Mouse (Mus musculus) heart, embryonic 12.5 days (tissue): ENCODE results near the gene Hist1h3f. TPM values are rescaled to one million over a fixed set of nuclear protein-coding genes. Genes with fewer than 3 reads are reported as not detected.
"Not testable (repeated sequence)": the region's sequence is repeated elsewhere in the genome, so short reads cannot be mapped to it uniquely, and the experiment has no call there.

Source experiments
- ATAC-seq: fragments of 200-750 bp; cut with Nextera tagmentation; 2 replicates; pipeline ENCODE4 v1.8.0; 2017; ENCODE audit warnings: moderate TSS enrichment, moderate library complexity; ENCODE audit not compliant: insufficient number of reproducible peaks, low FRiP score
- H3K27ac ChIP-seq: fragments of 300-500 bp; sonication (generic); 2 replicates; pipeline ENCODE4 v1.5.1; 2016; ENCODE audit warnings: mild to moderate bottlenecking, moderate library complexity; ENCODE audit not compliant: poor library complexity, severe bottlenecking
- H3K27me3 ChIP-seq: fragments of 300-500 bp; sonication (generic); replicated peaks from 2 replicates; pipeline ENCODE4 v1.6.1; 2016; ENCODE audit warnings: mild to moderate bottlenecking, moderate library complexity
- H3K36me3 ChIP-seq: fragments of 300-500 bp; sonication (generic); 2 replicates; pipeline ENCODE4 v1.6.1; 2016; ENCODE audit warnings: mild to moderate bottlenecking, moderate library complexity
- H3K4me1 ChIP-seq: fragments of 300-500 bp; sonication (generic); replicated peaks from 2 replicates; pipeline ENCODE4 v1.6.1; 2016; ENCODE audit warnings: mild to moderate bottlenecking
- H3K4me2 ChIP-seq: fragments of 300-500 bp; sonication (generic); 2 replicates; pipeline ENCODE4 v1.6.1; 2016; ENCODE audit warnings: mild to moderate bottlenecking, moderate library complexity
- H3K4me3 ChIP-seq: fragments of 300-500 bp; sonication (generic); 2 replicates; pipeline ENCODE4 v1.5.1; 2016; ENCODE audit warnings: mild to moderate bottlenecking
- H3K9ac ChIP-seq: fragments of 300-500 bp; sonication (generic); 2 replicates; pipeline ENCODE4 v1.6.1; 2016; ENCODE audit warnings: mild to moderate bottlenecking, moderate library complexity
- H3K9me3 ChIP-seq: fragments of 300-500 bp; sonication (generic); replicated peaks from 2 replicates; pipeline ENCODE4 v1.6.1; 2016; ENCODE audit warnings: mild to moderate bottlenecking, moderate library complexity
- WGBS: fragments of 180-500 bp; shearing (Covaris S2); methylation state at CpG from one replicate; pipeline ENCODE4 v1.1.7; 2016; 5-methylcytosine and 5-hydroxymethylcytosine counted together
- polyA plus RNA-seq: library from polyadenylated mRNA; unstranded; fragments of >200 nt; fragmentation: Nextera tagmentation; extraction: Ambion mirVana; gene quantifications from 2 replicates; pipeline ENCODE4 v1.2.1, GENCODE M21; 2016

Gene Hist1h3f
- polyA plus RNA-seq, 1 experiment from 2014 or later = 0.32 TPM

DNA sequence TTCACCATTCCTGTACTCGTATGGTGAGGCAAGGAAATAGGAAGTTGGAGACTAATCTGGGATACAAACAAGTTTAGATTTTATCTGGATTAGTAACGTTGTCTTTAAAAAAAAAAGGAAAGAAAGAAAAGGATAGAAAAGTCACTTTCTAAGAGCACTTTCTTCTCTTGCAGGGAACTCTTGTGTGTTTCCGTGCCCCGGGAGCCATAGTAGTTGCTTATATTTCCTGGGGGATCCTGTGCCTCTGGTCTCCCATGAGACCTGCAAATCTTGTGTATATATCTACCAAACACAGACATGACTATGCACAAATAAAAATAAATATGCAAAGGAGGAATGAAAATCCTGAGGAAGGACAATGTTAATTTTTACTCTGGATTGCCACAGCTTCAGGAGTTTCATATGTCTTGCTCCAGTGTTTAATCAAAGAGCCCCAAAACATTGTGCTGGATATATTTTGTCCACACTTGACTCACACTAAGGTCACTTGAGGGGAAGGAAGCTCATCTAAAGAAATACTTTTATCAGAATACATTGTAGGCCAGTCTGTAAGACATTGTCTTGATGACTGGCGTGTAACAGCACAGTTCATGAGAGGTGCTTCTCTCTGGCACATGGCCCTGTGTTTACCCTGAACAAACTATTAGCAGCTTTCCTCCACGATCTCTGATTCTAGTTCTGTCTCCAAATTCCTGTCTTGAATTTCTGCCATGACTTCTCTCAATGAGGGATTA lies 33.2 kb downstream of the Hist1h3f start:
- WGBS = 58% methylated on average over 6 of the region's 6 CpGs
- ATAC-seq = no peak
- Histone ChIP-seq H3K9me3 (no peaks in the 10 kb centered on the region), H3K27ac (peak overlapping the region; percentile 82), H3K27me3 (no peaks in the 10 kb centered on the region), H3K4me3 (peak overlapping the region; percentile 57), H3K36me3 (no peaks in the 10 kb centered on the region), H3K4me1 (peaks cover 20% of the 10 kb centered on the region), H3K4me2 (peak overlapping the region; percentile 85), H3K9ac (peak overlapping the region; percentile 89)

- peaks cover 24% of the 10 kb centered on the region for H3K4me1 ChIP-seq
- no peak overlapping the region for H3K9ac ChIP-seq
- H3K4me2 ChIP-seq = no peak overlapping the region
- H3K27ac ChIP-seq = no peak overlapping the region
- no peaks in the 10 kb centered on the region for H3K36me3 ChIP-seq
- 87% methylated on average over 1 of the region's 1 CpGs for WGBS
- ATAC-seq = no peak
- H3K4me3 ChIP-seq = no peak overlapping the region
- no peaks in the 10 kb centered on the region for H3K27me3 ChIP-seq
- H3K9me3 ChIP-seq = no peaks in the 10 kb centered on the region
Observed at GRCm38 (mm10) chr13:23577835-23578234, 34.0 kb downstream of the Hist1h3f start.

DNA sequence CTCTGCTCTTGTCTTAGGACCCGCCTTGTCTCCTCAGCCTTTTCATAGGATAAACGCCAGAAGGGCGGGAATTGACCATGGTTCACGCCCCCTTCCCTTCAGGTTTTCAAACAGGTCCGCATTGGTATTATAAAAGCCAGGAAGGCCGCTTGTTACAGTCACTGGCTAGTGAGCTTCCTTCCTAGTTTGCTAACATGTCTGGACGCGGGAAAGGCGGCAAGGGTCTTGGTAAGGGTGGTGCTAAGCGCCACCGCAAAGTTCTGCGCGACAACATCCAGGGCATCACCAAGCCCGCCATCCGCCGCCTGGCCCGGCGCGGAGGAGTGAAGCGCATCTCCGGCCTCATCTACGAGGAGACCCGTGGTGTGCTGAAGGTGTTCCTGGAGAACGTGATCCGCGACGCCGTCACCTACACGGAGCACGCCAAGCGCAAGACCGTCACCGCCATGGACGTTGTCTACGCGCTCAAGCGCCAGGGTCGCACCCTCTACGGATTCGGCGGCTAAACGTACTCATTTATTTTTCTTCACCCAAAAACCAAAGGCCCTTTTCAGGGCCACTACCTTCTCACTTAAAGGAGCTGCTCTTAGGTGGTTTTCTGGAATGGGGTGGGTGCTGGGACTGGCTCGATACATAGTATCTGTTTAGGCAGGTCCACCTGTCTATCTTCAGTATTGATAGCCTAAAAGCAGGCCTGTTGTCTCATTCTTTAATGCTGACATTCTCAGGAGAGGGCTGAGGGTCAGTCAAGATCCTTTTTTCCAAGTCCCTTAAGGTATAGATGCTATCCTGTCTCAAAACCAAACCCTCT lies 37.8 kb downstream of the Hist1h3f start, which contains the start of gene Hist1h4d:
Hist1h4d (plus strand) TSS at position 191 of the 811 bp plus-strand sequence.
- WGBS = under 1% methylated on average over 43 of the region's 43 CpGs
- H3K4me3 ChIP-seq = peak within 1 kb of the TSS; percentile 45
- peak; percentile 88 for ATAC-seq
- no peaks in the 10 kb centered on the region for H3K27me3 ChIP-seq
- H3K4me2 ChIP-seq = peak within 1 kb of the TSS; percentile 71
- peak within 1 kb of the TSS; percentile 65 for H3K27ac ChIP-seq
- peaks cover 24% of the 10 kb centered on the region for H3K4me1 ChIP-seq
- no peaks in the 10 kb centered on the region for H3K9me3 ChIP-seq
- H3K9ac ChIP-seq = peak within 1 kb of the TSS; percentile 69
- no peaks in the 10 kb centered on the region for H3K36me3 ChIP-seq

GRCm38 (mm10) chr13:23582219-23583056 lies 38.6 kb downstream of the Hist1h3f start:
- ATAC-seq = no peak
- peak overlapping the region; percentile 69 for H3K9ac ChIP-seq
- no peaks in the 10 kb centered on the region for H3K9me3 ChIP-seq
- peak overlapping the region; percentile 45 for H3K4me3 ChIP-seq
- H3K4me1 ChIP-seq = peaks cover 19% of the 10 kb centered on the region
- peak overlapping the region; percentile 71 for H3K4me2 ChIP-seq
- no peaks in the 10 kb centered on the region for H3K36me3 ChIP-seq
- 12% methylated on average over 6 of the region's 6 CpGs for WGBS
- no peaks in the 10 kb centered on the region for H3K27me3 ChIP-seq
- peak overlapping the region; percentile 65 for H3K27ac ChIP-seq

DNA sequence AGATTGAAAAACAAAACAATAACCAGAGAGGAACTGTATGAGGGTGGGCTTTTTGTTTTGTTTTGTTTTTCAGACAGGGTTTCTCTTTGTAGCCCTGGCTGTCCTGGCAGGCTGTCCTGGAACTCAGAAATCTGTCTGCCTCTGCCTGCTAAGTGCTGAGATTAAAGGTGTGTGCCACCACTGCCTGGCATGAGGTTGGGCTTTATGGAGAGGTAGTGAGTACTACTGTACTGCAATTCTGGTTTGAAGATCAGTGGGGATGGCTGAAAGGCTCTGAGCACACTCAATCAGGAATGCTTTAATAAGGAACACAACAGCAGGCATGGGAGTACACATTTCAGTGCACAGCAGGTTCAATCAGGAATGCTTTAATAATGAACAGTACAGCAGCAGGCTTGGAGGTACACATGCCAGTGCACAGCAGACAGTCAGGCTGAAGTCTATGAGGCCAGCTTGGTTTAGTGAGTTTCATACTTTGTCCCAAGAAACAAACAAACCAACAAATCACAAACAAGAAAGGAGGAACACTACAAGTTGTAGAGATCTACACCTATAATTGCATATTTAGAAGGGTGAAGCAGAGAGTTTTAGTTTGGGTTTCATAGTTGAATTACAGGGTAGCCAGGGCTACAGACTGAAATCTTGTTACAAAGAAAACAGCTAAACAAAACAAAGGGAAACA lies 39.7 kb downstream of the Hist1h3f start:
- 0 out of 2 replicates have a peak overlapping the region, but pooled peaks have one; percentile 12 for H3K9ac ChIP-seq
- ATAC-seq = no peak
- H3K4me3 ChIP-seq = 0 out of 2 replicates have a peak overlapping the region, but pooled peaks have one; percentile 9
- peaks cover 19% of the 10 kb centered on the region for H3K4me1 ChIP-seq
- no peaks in the 10 kb centered on the region for H3K36me3 ChIP-seq
- no peaks in the 10 kb centered on the region for H3K27me3 ChIP-seq
- H3K27ac ChIP-seq = peak overlapping the region; percentile 65
- no peak overlapping the region for H3K4me2 ChIP-seq
- H3K9me3 ChIP-seq = no peaks in the 10 kb centered on the region

GRCm38 (mm10) chr13:23584331-23584730 lies 40.5 kb downstream of the Hist1h3f start:
- Histone ChIP-seq H3K9ac (peak overlapping the region; percentile 61), H3K36me3 (no peaks in the 10 kb centered on the region), H3K27ac (peak overlapping the region; percentile 97), H3K27me3 (no peaks in the 10 kb centered on the region), H3K9me3 (no peaks in the 10 kb centered on the region), H3K4me2 (peak overlapping the region; percentile 62), H3K4me3 (peak overlapping the region; percentile 17; the same call in 1 of the 2 replicates), H3K4me1 (peaks cover 19% of the 10 kb centered on the region)
- ATAC-seq = no peak

- ATAC-seq = no peak
- under 1% methylated on average over 21 of the region's 21 CpGs for WGBS
- H3K27ac ChIP-seq = peak overlapping the region; percentile 97
- H3K9me3 ChIP-seq = no peaks in the 10 kb centered on the region
- H3K27me3 ChIP-seq = no peaks in the 10 kb centered on the region
- H3K4me1 ChIP-seq = peaks cover 19% of the 10 kb centered on the region
- peak overlapping the region; percentile 88 for H3K9ac ChIP-seq
- peak overlapping the region; percentile 90 for H3K4me2 ChIP-seq
- H3K4me3 ChIP-seq = peak overlapping the region; percentile 55
- no peaks in the 10 kb centered on the region for H3K36me3 ChIP-seq
Observed at GRCm38 (mm10) chr13:23585029-23585441, 41.2 kb downstream of the Hist1h3f start.

DNA sequence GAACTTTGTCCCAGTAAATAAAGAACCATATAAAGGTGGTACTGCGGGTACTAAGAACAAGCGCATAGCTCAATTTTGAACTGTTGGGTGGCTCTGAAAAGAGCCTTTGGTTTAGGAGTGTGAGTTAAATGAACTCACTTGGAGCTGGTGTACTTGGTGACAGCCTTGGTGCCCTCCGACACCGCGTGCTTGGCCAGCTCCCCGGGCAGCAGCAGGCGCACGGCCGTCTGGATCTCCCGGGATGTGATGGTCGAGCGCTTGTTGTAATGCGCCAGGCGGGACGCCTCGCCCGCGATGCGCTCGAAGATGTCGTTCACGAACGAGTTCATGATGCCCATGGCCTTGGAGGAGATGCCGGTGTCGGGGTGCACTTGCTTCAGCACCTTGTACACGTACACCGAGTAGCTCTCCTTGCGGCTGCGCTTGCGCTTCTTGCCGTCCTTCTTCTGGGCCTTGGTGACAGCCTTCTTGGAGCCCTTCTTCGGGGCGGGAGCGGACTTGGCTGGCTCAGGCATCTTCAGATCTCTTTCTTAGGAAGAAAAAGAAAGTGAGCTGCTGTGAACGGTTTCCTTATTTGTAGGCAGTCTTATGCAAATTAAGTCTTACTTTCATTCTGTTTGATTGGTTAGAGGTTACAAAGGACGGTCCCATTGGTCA lies 41.7 kb downstream of the Hist1h3f start:
- not testable (repeated sequence) for H3K27me3 ChIP-seq, H3K9me3 ChIP-seq, H3K36me3 ChIP-seq
- H3K27ac ChIP-seq = peak overlapping the region; percentile 97
- H3K4me3 ChIP-seq = peak overlapping the region; percentile 55
- 0% methylated on average over 34 of the region's 36 CpGs for WGBS
- ATAC-seq = peak; percentile 87
- H3K4me1 ChIP-seq = peaks cover 19% of the 10 kb centered on the region
- H3K4me2 ChIP-seq = peak overlapping the region; percentile 90
- H3K9ac ChIP-seq = peak overlapping the region; percentile 88

DNA sequence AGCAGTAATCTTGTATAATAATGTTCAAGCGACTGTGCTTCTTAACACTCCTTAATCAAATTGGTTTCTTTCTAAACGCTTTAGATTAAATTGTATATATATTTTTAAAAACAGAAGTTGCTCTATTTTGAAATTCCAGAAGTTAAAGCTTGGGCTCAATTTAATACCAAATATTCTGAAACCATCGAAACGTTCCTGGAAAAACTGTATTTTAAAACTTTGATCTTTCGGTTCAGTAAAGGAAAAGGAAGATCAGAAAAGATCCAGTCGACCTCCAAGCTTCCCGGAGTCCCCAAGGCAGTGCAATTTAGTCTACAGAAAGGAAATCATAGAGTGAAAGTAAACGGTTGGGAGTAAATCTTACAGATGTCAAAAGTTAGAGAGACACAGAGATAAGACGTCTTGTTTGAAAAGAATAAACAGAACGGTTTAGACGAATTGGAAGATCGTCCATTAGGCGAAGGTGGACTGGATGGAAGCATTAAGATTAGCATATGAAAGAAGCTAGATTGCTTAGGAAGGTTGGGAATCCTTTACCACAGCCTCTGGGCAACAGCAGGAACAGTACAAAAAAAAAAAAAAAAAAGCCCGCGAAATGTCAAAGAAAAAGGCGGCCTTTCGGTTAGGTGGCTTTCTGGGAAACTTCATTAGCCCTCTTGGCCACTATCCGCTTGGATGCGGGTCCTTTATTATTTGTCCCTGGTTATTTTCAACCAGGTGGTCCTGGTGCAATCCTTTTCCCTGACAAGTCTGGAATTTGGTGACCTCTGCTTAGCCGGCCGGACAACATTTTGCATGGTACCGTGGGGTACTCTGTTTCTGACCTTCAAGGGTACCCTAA lies 42.5 kb downstream of the Hist1h3f start:
- no peak for ATAC-seq

More for the DNA sequence above, 42.5 kb downstream of the Hist1h3f start:
- no peaks in the 10 kb centered on the region for H3K27me3 ChIP-seq
- H3K4me2 ChIP-seq = peak overlapping the region; percentile 68
- 2% methylated on average over 22 of the region's 22 CpGs for WGBS
- no peaks in the 10 kb centered on the region for H3K36me3 ChIP-seq
- H3K9me3 ChIP-seq = no peaks in the 10 kb centered on the region
- peak overlapping the region; percentile 67 for H3K9ac ChIP-seq
- H3K4me3 ChIP-seq = peak overlapping the region; percentile 46
- peak overlapping the region; percentile 91 for H3K27ac ChIP-seq
- peaks cover 19% of the 10 kb centered on the region for H3K4me1 ChIP-seq
